Mouse (Mus musculus) adrenal gland, postnatal 4 days (tissue): ENCODE data around the gene Teddm1b. TPM values are rescaled to one million over a fixed set of nuclear protein-coding genes. Genes with fewer than 3 reads are reported as not detected.
"Not testable (repeated sequence)": the region's sequence is repeated elsewhere in the genome, so short reads cannot be mapped to it uniquely, and the experiment has no call there.

Source experiments
- DNase-seq, 2 experiments: peaks; one replicate each; pipeline ENCODE4 v3.0.0; 2021 to 2022; ENCODE audit warnings: low spot score in 2 of 2, mixed read lengths in 2 of 2
- long read RNA-seq, 2 experiments: library from polyadenylated mRNA; stranded (forward); transcript quantifications; one replicate each; pipeline ENCODE4 v2.0.0; 2021
- total RNA-seq, 2 experiments: library from RNA; stranded (reverse); gene quantifications; 2 replicates each; pipeline ENCODE4 v1.2.3; 2021

Gene Teddm1b
- total RNA-seq: not detected
- long read RNA-seq, experiment 1: 0 reads
- long read RNA-seq, experiment 2: 0 reads

DNA sequence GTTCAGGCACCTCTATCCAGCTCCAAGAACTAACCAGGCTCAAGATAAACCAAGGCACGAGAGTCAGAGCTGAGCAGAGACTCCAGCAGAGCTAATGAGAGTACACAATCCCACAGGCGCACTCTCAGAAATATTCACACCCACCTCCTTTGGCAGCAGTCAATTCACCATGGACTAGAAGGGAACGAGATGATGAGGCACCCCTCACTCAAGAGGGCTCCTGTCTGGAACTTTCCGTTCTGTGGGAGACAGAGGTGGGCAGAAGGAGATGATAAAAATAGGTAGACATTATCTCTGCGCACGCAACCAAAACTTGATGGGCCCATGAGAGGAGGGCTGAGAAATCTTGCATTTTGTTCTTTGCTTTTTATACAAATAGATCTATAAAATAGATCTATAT is at the start of gene Teddm1b:
Gene Teddm1b (plus strand): TSS at position 301 of the 400 bp plus-strand sequence.
- DNase-seq: no peak

DNA sequence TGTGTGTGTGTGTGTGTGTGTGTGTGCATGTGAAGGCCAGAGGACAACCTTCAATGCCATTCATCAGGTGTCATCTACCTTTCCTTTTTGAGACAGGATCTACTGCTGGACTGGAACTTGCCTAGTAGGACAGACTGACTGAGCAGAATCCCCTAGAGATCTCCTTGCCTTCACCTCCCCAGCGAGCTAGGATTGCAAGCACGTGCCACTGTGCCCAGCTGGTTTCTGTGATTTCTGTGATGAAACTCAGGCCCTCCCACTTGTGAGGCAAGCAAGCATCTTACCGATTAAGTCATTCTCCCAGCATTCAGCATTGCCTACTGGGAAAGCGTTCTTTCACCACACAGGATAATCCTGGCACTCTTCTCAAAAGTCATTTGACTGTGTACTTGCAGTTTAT is 43.4 kb upstream of the Teddm1b start:
- no peak for DNase-seq

DNA sequence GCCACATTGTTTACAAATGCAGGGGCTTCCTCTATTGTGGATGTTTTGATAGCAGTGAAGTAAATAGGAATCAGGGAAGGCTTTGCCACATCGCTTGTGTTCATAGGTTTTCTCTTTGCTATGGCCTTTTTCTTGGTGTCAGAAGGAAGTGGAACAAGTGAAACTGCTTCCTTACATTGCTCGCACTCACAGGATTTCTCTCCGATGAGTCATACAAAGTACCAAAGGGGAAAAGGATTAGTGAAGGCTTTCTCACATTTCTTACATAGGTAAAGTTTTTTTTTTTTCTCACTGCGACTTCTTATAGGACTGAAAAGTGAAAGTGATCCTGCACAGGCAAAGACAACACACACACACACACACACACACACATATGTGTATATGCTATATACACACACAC is 38.1 kb upstream of the Teddm1b start:
- DNase-seq: no peak

DNA sequence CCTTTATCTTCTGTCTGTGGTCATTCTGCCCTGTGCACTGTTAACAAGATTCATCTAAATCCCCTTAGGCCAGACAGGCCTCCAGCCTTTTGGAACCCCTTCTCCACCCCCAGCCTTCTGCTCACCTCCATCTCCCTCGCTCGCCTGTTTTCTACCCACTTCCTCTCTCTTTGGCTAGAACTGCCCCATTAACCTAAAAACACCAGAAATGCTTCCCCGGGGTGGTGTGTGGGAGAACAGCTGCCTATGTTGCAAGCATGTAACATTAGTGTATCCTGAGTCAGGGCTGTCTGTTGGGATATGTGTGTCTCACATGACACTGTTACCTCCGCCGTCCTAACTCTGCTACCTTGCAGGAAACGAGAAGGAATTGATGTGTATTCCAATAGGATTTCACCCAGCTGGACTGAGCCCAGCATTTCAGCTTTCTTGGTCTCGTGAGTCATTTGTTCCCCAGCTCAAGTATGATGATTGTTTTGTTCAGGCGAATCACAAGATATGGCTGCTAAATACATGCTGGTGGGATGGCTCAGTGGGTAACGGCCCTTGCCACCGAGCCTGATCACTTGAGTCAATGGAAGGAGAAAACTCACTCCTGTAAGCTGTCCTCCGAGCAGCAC is 31.9 kb upstream of the Teddm1b start:
- no peak for DNase-seq

DNA sequence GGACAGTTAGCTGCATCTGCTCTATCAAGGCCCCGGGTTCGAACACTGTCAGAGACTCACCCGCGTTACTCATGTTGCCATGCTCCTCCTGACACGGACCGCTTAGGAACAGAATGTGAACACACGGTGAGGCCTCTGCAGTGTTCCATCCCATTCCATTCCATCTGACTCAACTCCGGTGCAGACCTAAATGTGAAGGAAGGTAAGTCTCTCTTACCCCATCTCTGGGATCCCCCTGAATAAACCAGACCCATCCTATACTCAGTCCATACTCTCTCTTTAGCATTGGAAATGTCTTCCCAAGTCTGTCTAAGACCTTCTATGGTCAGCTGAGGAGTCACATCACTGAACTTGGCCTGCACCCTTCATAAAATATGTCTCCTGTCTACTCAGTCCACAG is 30.1 kb upstream of the Teddm1b start, which contains the start of gene Rgsl1:
Gene Rgsl1 (minus strand): TSS at position 101 of the 400 bp plus-strand sequence.
- DNase-seq: no peak

DNA sequence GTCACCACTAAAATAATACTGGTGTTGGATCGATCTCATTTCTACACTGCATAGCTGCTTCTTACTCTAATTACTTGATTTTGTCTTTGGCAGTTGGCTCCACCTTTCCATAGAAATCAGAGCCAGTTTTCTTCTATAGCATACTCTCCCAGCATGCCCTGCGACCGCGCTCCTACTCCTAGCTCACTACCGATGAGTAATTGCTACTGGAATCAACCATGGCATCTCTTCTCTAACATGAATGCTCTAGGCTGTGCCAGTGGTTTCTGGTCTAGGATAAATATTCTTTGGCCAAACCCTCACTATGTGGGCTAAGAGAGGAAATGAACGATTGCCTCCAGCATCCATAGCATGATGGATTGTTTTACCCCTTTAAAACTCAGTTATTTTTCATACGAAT is 27.7 kb upstream of the Teddm1b start:
- DNase-seq: no peak

DNA sequence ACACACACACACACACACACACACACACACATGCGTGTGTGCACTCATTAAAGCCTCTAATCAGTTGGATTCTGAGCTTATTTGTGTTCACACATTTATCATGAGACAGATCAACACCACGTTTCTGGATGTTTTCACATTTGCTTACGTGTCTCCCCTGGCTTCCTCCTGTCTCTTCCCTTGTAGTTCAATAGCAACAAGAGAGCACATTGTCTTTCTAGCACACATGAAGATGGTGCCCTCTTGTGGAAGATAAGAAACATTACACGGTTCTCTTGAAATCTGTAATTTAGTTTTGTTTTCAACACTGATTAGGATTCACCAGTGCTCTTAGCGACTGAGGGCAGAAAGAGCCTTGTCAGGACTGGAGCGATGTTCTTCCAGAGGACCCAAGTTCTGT is 27.3 kb upstream of the Teddm1b start:
- DNase-seq: no peak

DNA sequence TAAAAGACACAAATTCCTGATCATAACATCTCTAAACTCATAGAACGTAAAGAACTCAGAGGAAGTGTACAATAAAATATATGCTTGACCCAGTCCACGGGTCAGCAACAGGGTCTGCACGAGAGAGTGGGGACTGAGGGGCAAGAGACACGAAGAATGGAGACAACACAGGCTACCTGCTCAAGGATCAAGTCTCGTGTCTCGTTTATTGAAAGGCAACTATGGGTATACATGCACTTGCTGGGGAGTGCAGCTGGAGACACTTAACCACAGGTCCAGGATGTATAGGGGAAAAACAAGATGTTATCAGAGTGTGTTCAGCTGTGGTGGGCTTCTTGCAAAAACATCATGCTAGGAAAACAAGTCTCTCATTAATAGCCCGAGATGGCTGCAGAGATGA is 21.4 kb upstream of the Teddm1b start:
- not testable (repeated sequence) for DNase-seq

DNA sequence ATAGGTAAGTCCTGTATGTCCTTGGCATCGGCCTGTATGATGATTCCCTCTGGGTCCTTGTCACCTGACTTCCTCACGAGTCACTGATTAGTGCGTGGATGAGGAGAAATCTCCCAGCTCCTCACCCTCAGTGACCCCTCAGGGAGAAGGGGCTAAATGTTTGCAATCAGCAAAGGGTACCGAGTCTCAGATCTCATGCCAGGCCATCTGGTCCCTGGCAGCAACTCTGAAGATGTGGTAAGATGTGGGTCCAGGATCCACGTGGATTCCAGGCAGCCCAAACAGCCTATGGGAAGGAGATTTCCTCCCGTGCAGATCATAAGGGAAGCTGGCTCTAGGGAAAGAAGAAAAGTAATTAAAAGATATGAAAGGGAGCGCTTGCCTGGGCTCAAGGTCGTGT is 18.2 kb upstream of the Teddm1b start:
- no peak for DNase-seq

DNA sequence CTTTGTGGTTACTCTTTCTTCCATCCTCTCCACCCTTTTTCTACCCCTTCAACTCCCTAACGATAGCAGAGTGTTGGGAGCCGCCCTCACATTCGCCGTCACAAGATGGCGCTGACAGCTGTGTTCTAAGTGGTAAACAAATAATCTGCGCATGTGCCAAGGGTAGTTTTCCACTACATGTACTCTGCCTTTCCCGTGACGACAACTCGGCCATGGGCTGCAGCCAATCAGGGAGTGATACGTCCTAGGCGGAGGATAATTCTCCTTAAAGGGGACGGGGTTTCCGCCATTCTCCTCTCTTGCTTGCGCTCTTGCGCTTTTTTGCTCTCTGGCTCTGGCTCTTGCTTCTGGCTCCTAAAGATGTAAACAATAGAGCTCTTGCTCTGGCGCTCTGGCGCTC is 6.2 kb downstream of the Teddm1b start:
- DNase-seq: not testable (repeated sequence)

DNA sequence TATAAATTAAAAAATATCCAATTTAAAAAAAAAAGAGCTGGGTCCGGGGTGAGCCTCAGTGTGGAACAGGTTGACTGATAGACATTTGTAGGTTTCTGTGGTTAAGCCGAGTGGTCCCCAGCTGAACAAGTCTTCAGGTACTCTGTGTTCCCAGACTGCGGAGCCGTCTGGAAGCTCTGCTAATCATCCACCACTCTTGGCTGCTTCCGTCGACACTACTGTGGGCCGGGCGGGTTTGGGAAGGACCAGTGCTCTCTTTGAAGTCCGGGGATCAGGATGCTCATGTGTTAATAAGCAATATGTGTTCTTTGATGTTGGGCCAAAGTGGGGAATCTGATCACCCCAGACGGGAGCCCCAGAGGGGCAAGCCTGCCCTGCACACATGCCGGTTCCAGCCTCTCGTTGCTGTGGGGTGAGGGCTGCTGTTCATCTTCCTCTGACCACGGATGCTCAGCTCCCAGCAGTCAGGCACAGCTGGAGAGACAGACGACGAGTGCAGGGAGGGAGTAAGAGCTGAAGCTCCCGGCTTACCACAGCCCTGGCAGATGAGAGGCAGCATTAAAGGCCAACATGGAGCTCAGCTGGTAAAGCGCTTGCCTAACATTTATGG is 12.0 kb downstream of the Teddm1b start:
- DNase-seq: no peak

DNA sequence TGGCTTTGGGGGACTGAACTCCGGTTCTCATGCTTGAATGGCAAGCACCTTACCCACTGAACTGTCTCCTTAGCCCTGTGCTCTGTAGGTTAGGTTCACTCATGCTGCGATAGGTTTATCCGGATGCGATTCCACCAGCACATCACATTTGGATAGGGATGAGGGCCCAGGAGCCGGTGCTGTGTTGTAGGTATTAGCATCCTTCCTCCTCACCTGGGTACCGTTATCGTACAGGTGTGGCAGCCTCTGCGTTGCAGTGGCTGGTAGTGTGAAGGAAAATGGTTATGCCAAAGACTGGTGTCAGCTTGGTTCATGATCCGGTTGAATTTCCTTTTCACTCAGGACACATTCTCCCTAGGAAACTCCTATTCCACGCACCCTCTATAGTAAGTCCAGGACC is 16.0 kb downstream of the Teddm1b start:
- DNase-seq: no peak

DNA sequence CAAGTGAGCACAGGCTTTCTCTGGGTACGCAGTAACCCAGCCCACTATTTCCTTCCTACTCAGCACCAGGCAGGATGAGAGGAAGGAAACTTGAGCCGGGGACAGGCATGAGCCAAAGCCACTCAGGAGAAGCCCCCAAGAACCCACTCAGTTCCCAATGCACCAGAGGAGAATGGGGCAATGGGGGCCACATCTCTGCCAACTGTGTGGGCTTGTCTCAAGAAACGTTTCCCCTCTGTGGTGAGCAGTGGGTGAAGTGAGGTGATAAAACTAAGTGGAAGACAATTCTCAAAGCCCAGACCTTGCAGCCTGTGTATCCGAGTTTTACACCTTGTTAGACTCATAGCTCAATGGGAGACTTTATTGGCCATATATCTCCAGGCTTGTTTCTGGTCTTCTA is 17.3 kb downstream of the Teddm1b start, which contains the start of gene Teddm1a:
Gene Teddm1a (plus strand): TSS at position 301 of the 400 bp plus-strand sequence.
- DNase-seq: no peak

DNA sequence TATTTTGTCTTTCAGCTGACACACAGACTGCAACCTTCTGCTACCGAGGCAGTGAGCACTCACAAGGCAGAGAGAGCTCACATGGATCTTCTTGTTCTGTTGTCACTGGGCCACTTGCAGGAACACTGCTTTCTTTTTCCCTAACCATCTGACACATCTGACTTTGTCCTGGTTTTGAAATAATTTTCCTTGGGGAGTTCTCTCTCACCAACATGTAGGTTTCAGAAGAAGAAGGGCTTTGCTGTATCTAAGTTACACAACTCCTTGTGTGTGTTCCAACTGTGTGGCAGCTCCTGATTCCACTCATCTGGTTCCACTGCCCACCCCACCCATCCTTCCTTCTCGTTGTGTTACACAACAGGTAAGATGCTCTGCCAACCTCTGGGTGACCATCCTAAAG is 19.6 kb downstream of the Teddm1b start:
- DNase-seq: no peak

DNA sequence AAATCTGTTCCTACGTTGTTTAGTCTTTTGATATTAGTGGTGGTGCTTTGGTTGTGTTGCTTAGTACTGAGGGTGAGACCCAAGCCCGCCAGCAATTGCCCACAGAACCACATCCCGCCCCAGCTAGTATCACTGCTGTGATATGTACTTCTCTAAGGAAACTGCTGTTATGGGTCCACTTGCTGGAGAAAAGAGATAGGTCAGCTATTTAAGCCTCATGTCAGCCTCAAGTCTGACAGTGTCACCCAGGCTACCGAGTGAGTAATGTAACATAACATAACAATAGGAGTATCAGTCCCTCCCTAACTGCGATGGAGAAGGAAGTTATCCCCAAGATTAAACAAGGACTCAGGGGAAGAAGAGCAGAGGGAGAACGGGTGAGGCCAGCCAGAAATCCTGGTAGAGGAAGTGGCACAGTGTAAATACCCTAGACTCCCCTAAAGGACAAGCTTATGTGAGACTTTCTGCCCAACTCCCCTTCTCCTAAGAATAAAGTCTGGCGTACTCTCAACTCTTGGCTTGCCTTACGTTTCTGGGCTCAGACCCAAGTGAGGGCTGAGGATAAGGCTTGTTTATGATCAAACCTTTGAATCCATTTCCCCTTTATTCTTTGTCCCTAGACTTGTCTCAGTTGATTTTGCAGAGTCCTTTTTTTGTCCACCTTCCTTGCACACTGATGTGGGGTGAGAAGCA is 20.2 kb downstream of the Teddm1b start:
- no peak for DNase-seq

DNA sequence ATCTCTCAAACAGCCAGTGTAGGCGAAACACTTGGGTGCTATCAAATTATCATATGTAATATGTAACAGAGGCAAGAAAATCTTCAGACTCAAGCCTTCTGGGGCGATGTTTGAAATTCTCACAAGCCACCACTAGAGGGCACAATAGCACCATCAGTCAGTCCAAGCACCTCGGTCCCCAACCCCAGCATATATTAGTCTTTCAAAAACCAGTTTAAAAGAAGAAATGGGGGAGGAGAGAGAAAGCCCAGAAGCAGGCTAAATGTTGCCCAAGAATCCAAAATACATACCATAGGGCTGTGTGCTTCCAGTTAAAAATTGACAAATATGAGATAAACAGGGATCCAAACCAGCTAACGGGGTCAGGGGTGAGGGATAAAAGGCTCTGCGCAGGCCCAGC is 20.8 kb downstream of the Teddm1b start:
- no peak for DNase-seq

DNA sequence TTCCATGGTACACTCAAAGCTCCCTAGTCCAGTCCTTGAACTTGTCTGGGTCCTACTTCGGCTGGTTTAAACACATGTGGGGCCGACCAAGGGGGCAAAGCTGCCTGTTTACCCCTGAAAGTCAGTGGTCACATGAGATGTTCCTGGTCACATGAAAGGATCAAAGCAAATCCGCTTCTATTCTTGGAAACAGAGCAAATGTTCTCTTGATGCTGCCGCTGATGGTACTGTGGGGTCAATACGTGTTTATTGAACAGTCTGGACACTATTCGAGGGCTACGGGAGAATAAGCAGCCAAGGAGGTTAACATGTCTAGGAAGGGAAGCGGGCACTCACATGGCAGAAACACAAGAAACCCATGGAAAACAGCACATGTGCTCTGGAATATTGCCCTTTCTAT is 23.1 kb downstream of the Teddm1b start:
- DNase-seq: no peak

DNA sequence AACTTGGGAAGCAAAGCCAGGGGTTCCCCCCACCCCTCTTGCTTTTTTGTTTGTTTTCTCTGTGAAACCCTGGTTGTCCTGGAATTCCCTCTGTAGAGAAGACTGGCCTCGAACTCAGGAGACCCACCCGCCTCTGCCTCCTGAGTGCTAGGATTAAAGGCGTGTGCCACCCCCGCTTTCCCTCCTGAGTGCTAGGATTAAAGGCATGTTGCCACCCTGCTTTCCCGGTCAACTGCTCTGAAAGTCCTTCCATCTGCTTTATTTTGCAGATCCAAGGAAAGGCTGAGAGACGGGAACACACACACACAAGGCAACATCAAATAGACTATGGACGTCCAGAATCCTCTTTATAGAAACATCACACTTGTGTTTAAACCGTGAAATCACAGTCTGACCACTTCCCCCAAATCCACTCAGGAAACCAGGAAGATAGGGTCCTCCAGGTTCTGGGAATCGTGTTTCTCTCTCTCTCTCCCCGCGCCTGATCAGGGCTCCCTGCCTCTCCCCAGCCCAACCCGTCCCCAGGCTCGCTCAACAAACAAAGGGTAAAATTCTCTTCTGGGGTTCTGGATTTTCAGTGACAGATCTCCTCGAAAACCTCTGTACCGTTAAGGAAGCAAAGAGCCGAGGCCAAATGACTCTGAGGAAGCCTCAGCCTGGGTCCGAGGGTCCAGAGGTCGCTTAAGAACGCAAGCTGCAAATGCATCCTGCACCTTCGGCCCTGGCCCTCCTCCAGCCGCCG is 25.0 kb downstream of the Teddm1b start:
- no peak for DNase-seq

DNA sequence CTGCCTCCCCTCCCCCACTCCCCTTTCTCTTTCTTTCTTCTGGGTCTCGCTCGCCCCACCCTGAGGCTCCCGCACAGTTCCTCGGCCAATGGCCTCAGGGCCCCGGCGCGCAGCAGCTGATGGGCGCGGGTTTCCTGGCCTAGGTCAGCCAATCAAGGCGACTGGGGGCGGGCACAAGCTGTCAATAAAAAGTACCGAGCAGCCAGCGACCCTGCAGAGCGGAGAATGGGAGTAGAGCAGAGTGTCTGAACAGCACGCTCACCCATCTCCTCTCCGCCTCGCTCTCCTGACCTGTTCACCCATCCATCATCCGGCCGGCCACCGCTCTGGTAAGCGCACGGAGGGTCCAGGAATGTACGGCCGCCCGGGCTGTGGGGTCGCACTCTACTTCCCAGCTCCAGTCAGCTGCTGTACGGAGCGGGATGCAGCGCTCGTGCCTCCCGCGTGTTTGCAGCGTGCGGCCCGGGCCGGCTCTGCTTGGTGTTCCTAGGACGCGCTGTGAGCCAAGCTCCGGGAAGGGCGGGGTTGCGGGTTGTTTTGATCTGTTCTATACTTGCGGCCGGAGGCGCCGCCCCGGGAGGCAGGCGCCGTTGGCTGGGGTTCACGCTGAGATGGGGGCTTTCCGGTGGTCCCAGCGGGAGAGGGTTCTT is 25.7 kb downstream of the Teddm1b start, which contains the start of the genes Glul and Teddm2:
Gene Glul (plus strand): TSS at position 214 of the 650 bp plus-strand sequence.
Gene Teddm2 (minus strand): TSS at position 498 of the 650 bp plus-strand sequence.
- DNase-seq: peak; percentile 85 to 95

DNA sequence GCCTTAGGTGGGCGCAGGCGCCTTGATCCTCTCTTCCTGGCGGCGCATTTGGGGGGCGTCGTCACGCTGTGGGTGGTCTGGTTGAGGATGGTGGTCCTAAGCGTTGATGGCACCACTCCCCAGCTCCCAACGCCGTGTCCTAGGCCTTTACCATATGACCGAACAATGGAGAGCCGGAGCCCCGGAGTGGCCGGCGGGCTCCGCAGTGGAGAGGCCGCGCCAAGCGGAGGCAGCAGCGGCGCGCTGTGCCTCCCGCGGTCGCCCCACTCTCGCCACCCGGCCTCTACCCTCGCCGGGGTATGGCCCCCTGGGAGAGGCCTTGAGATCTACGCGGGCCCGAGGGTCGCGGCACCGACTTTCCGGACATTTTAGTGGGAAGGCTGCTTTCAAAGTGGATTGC is 26.2 kb downstream of the Teddm1b start:
- no peak for DNase-seq
